Mouse (Mus musculus): Measurements from ENCODE around the gene Gkap1.

GRCm38 (mm10) chr13:58309499-58309898, 34.0 kb upstream of the Gkap1 start:
- TF ChIP-seq CTCF (IDR thresholded peaks at IDR 0.05; ENCODE audit: low read depth), result no peak
- TF ChIP-seq EP300 (IDR thresholded peaks at IDR 0.05; ENCODE audit: low read depth), result no peak
